Mouse (Mus musculus): Measurements from ENCODE around the gene Ptafr. TPM values are rescaled to one million over a fixed set of nuclear protein-coding genes. Genes with fewer than 3 reads are reported as not detected.

Ptafr gene
- polyA plus RNA-seq, 1 experiment = 12.7 TPM

GRCm38 (mm10) chr4:132611320-132611719 lies 47.5 kb downstream of the Ptafr start:
- DNase-seq (ENCODE audit: low read depth) = no peak

- no peak for DNase-seq (ENCODE audit: low read depth)
Observed at GRCm38 (mm10) chr4:132617873-132618272, 54.0 kb downstream of the Ptafr start.

- no peak for DNase-seq (ENCODE audit: low read depth)
Observed at GRCm38 (mm10) chr4:132618850-132619375, 55.0 kb downstream of the Ptafr start.

- DNase-seq (ENCODE audit: low read depth) = no peak
Observed at GRCm38 (mm10) chr4:132620134-132620533, 56.3 kb downstream of the Ptafr start.

GRCm38 (mm10) chr4:132621287-132622068 lies 57.6 kb downstream of the Ptafr start:
- no peak for DNase-seq (ENCODE audit: low read depth)

- no peak for DNase-seq (ENCODE audit: low read depth)
Observed at GRCm38 (mm10) chr4:132624034-132624657, 60.3 kb downstream of the Ptafr start.

- DNase-seq (ENCODE audit: low read depth) = no peak
Observed at GRCm38 (mm10) chr4:132628830-132629229, 65.0 kb downstream of the Ptafr start.

Other genes starting within 250 kb of the Ptafr start
- gene Trnau1ap, start 234.5 kb upstream of the Ptafr start, polyA plus RNA-seq (2012; rRNA removed) = 18.9 and 25.9 TPM in 2 replicates
- gene Rcc1, start 210.5 kb upstream of the Ptafr start, polyA plus RNA-seq (2012; rRNA removed) = 8.5 and 10.9 TPM in 2 replicates
- gene Phactr4, start 141.6 kb upstream of the Ptafr start, polyA plus RNA-seq (2012; rRNA removed) = 6.2 and 12.9 TPM in 2 replicates
- gene Med18, start 100.1 kb upstream of the Ptafr start, polyA plus RNA-seq (2012; rRNA removed) = 4.5 and 6.7 TPM in 2 replicates
- 25.6 and 26.3 TPM in 2 replicates for gene Sesn2, start 53.6 kb upstream of the Ptafr start, polyA plus RNA-seq (2012; rRNA removed)
- gene Atpif1, start 30.4 kb upstream of the Ptafr start, polyA plus RNA-seq (2012; rRNA removed) = 100 and 148 TPM in 2 replicates
- gene Dnajc8, start 28.5 kb upstream of the Ptafr start, polyA plus RNA-seq (2012; rRNA removed) = 30.5 and 33.1 TPM in 2 replicates
- gene Eya3, start 74.9 kb downstream of the Ptafr start, polyA plus RNA-seq (2012; rRNA removed) = 19.5 and 20.4 TPM in 2 replicates
- 8.8 and 11.5 TPM in 2 replicates for gene Xkr8, start 168.5 kb downstream of the Ptafr start, polyA plus RNA-seq (2012; rRNA removed)
- gene Smpdl3b, start 193.2 kb downstream of the Ptafr start, polyA plus RNA-seq (2012; rRNA removed) = 18.4 and 20.3 TPM in 2 replicates
- 20.9 and 21.6 TPM in 2 replicates for gene Rpa2, start 204.3 kb downstream of the Ptafr start, polyA plus RNA-seq (2012; rRNA removed)
- 7.2 and 7.8 TPM in 2 replicates for gene Themis2, start 232.3 kb downstream of the Ptafr start, polyA plus RNA-seq (2012; rRNA removed)